Mouse (Mus musculus) central nervous system, embryonic 11.5 days (tissue): ENCODE data around the gene Tspan33. TPM values are rescaled to one million over a fixed set of nuclear protein-coding genes. Genes with fewer than 3 reads are reported as not detected.

Experiments used
- polyA plus RNA-seq: library from polyadenylated mRNA; depleted of rRNA; stranded (reverse); fragments of >200 nt; gene quantifications from 2 replicates; pipeline ENCODE4 v1.2.3, GENCODE M21; 2012; rRNA removed

Gene Tspan33
- polyA plus RNA-seq, result 11.5 and 12.0 TPM in 2 replicates

GRCm38 (mm10) chr6:29693953-29694352, at the start of gene Tspan33:
TSS of gene Tspan33 (plus strand) at chr6:29694222.

GRCm38 (mm10) chr6:29735336-29735688, 41.3 kb downstream of the Tspan33 start, which contains the start of gene Smo:
TSS of gene Smo (plus strand) at chr6:29735503.

Other genes starting within 250 kb of the Tspan33 start
- gene Atp6v1f, start 226.5 kb upstream of the Tspan33 start, polyA plus RNA-seq, result 119 and 185 TPM in 2 replicates
- 0.16 TPM in 2 replicates for gene Atp6v1fnb, start 222.8 kb upstream of the Tspan33 start, polyA plus RNA-seq
- 37.7 and 61.8 TPM in 2 replicates for gene Kcp, start 186.3 kb upstream of the Tspan33 start, polyA plus RNA-seq
- 1.5 and 4.3 TPM in 2 replicates for gene Irf5, start 167.6 kb upstream of the Tspan33 start, polyA plus RNA-seq
- gene Tnpo3, start 84.3 kb upstream of the Tspan33 start, polyA plus RNA-seq, result 74.3 and 93.2 TPM in 2 replicates
- 64.5 and 82.2 TPM in 2 replicates for gene Smo, start 41.3 kb downstream of the Tspan33 start, polyA plus RNA-seq
- 17.5 and 23.4 TPM in 2 replicates for gene Ahcyl2, start 73.8 kb downstream of the Tspan33 start, polyA plus RNA-seq
- gene Strip2, start 222.8 kb downstream of the Tspan33 start, polyA plus RNA-seq, result 0.92 and 1.5 TPM in 2 replicates